Mouse (Mus musculus) liver, embryonic 12.5 days (tissue): Measurements from ENCODE around the gene Clpx. TPM values are rescaled to one million over a fixed set of nuclear protein-coding genes. Genes with fewer than 3 reads are reported as not detected.

Experiments
- ATAC-seq: fragments of 200-750 bp; cut with Nextera tagmentation; 2 replicates; pipeline ENCODE4 v1.8.0; 2017; ENCODE audit warnings: moderate number of reproducible peaks, mild to moderate bottlenecking, moderate library complexity
- H3K27ac ChIP-seq: fragments of 300-500 bp; sonication (generic); 2 replicates; pipeline ENCODE4 v1.5.1; 2016; ENCODE audit warnings: mild to moderate bottlenecking
- H3K27me3 ChIP-seq: fragments of 300-500 bp; sonication (generic); replicated peaks from 2 replicates; pipeline ENCODE4 v1.6.1; 2016; ENCODE audit warnings: mild to moderate bottlenecking, moderate library complexity
- H3K36me3 ChIP-seq: fragments of 300-500 bp; sonication (generic); 2 replicates; pipeline ENCODE4 v1.6.1; 2016; ENCODE audit warnings: mild to moderate bottlenecking, moderate library complexity
- H3K4me1 ChIP-seq: fragments of 300-500 bp; sonication (generic); 2 replicates; pipeline ENCODE4 v1.6.1; 2016
- H3K4me2 ChIP-seq: fragments of 300-500 bp; sonication (generic); 2 replicates; pipeline ENCODE4 v1.6.1; 2016; ENCODE audit warnings: mild to moderate bottlenecking, moderate library complexity
- H3K4me3 ChIP-seq: fragments of 300-500 bp; sonication (generic); 2 replicates; pipeline ENCODE4 v1.5.1; 2016; ENCODE audit warnings: mild to moderate bottlenecking, moderate library complexity
- H3K9ac ChIP-seq: fragments of 300-500 bp; sonication (generic); 2 replicates; pipeline ENCODE4 v1.6.1; 2016; ENCODE audit warnings: mild to moderate bottlenecking, moderate library complexity
- H3K9me3 ChIP-seq: fragments of 300-500 bp; sonication (generic); replicated peaks from 2 replicates; pipeline ENCODE4 v1.6.1; 2016; ENCODE audit warnings: mild to moderate bottlenecking, moderate library complexity
- WGBS: fragments of 180-500 bp; shearing (Covaris S2); methylation state at CpG from one replicate; pipeline ENCODE4 v1.1.7; 2016; ENCODE audit not compliant: insufficient replicate concordance; 5-methylcytosine and 5-hydroxymethylcytosine counted together
- polyA plus RNA-seq: library from polyadenylated mRNA; unstranded; fragments of >200 nt; fragmentation: Nextera tagmentation; extraction: Ambion mirVana; gene quantifications from 2 replicates; pipeline ENCODE4 v1.2.1, GENCODE M21; 2016

Clpx gene
- polyA plus RNA-seq, 1 experiment from 2014 or later = 34.9 TPM

- Histone ChIP-seq H3K9ac (peak overlapping the region; percentile 95), H3K4me2 (peak overlapping the region; percentile 91), H3K27me3 (no peaks in the 10 kb centered on the region), H3K4me3 (peak overlapping the region; percentile 98), H3K9me3 (peaks cover 6% of the 10 kb centered on the region; the same call in 1 of the 2 replicates), H3K36me3 (peaks cover 12% of the 10 kb centered on the region), H3K27ac (peak overlapping the region; percentile 82), H3K4me1 (peaks cover 29% of the 10 kb centered on the region)
- ATAC-seq = peak; percentile 5; the same call in 1 of the 2 replicates
- 1% methylated on average over 9 of the region's 9 CpGs for WGBS
Measured at GRCm38 (mm10) chr9:65293580-65293972, 484 bp upstream of the Clpx start.

- H3K9me3 ChIP-seq = no peaks in the 10 kb centered on the region
- H3K27ac ChIP-seq = peak overlapping the region; percentile 86
- ATAC-seq = peak; percentile 13; the same call in 1 of the 2 replicates
- H3K27me3 ChIP-seq = no peaks in the 10 kb centered on the region
- H3K4me3 ChIP-seq = peak overlapping the region; percentile 98
- 3% methylated on average over 28 of the region's 28 CpGs for WGBS
- peak overlapping the region; percentile 95 for H3K9ac ChIP-seq
- H3K36me3 ChIP-seq = peaks cover 15% of the 10 kb centered on the region
- H3K4me2 ChIP-seq = peak overlapping the region; percentile 91
- peaks cover 29% of the 10 kb centered on the region for H3K4me1 ChIP-seq
Measured at GRCm38 (mm10) chr9:65294716-65295378, 787 bp downstream of the Clpx start.

GRCm38 (mm10) chr9:65297056-65297455 lies 3.0 kb downstream of the Clpx start:
- no peak for ATAC-seq
- no peaks in the 10 kb centered on the region for H3K27me3 ChIP-seq

GRCm38 (mm10) chr9:65298761-65299160 lies 4.7 kb downstream of the Clpx start:
- Histone ChIP-seq H3K4me1 (peaks cover 19% of the 10 kb centered on the region), H3K36me3 (peaks cover 52% of the 10 kb centered on the region), H3K9me3 (no peaks in the 10 kb centered on the region), H3K27ac (no peak overlapping the region), H3K4me2 (no peak overlapping the region), H3K4me3 (no peak overlapping the region), H3K9ac (no peak overlapping the region), H3K27me3 (no peaks in the 10 kb centered on the region)
- ATAC-seq = no peak
- 80% methylated on average over 3 of the region's 3 CpGs for WGBS

More at GRCm38 (mm10) chr9:65297056-65297455, 3.0 kb downstream of the Clpx start:
- H3K4me2 ChIP-seq = no peak overlapping the region
- peaks cover 35% of the 10 kb centered on the region for H3K36me3 ChIP-seq
- no peak overlapping the region for H3K9ac ChIP-seq
- 93% methylated on average over 2 of the region's 2 CpGs for WGBS
- peaks cover 29% of the 10 kb centered on the region for H3K4me1 ChIP-seq
- no peak overlapping the region for H3K4me3 ChIP-seq
- H3K27ac ChIP-seq = no peak overlapping the region
- H3K9me3 ChIP-seq = no peaks in the 10 kb centered on the region

- Histone ChIP-seq H3K36me3 (peaks cover 60% of the 10 kb centered on the region), H3K9ac (no peak overlapping the region), H3K4me3 (no peak overlapping the region), H3K4me2 (no peak overlapping the region), H3K27ac (no peak overlapping the region), H3K9me3 (no peaks in the 10 kb centered on the region), H3K27me3 (no peaks in the 10 kb centered on the region), H3K4me1 (peaks cover 19% of the 10 kb centered on the region)
- WGBS = 88% methylated on average over 7 of the region's 7 CpGs
- ATAC-seq = no peak
Measured at GRCm38 (mm10) chr9:65299650-65300049, 5.6 kb downstream of the Clpx start.

GRCm38 (mm10) chr9:65302327-65302983 lies 8.4 kb downstream of the Clpx start:
- Histone ChIP-seq H3K9me3 (no peaks in the 10 kb centered on the region), H3K4me1 (peaks cover 4% of the 10 kb centered on the region; the same call in 1 of the 2 replicates), H3K4me2 (no peak overlapping the region), H3K36me3 (peaks cover 79% of the 10 kb centered on the region), H3K27ac (no peak overlapping the region), H3K9ac (no peak overlapping the region), H3K4me3 (no peak overlapping the region), H3K27me3 (no peaks in the 10 kb centered on the region)
- no peak for ATAC-seq
- WGBS = 86% methylated on average over 4 of the region's 4 CpGs

GRCm38 (mm10) chr9:65303586-65303985 lies 9.5 kb downstream of the Clpx start:
- H3K4me2 ChIP-seq = no peak overlapping the region
- H3K36me3 ChIP-seq = peaks cover 82% of the 10 kb centered on the region
- WGBS = 99% methylated on average over 4 of the region's 4 CpGs
- no peaks in the 10 kb centered on the region for H3K27me3 ChIP-seq
- ATAC-seq = no peak
- no peaks in the 10 kb centered on the region for H3K9me3 ChIP-seq
- H3K4me3 ChIP-seq = no peak overlapping the region
- H3K27ac ChIP-seq = no peak overlapping the region
- H3K9ac ChIP-seq = no peak overlapping the region
- peaks cover 4% of the 10 kb centered on the region; the same call in 1 of the 2 replicates for H3K4me1 ChIP-seq

GRCm38 (mm10) chr9:65304300-65304699 lies 10.2 kb downstream of the Clpx start:
- H3K4me3 ChIP-seq = no peak overlapping the region
- 85% methylated on average over 4 of the region's 4 CpGs for WGBS
- no peaks in the 10 kb centered on the region for H3K27me3 ChIP-seq
- H3K4me1 ChIP-seq = peaks cover 4% of the 10 kb centered on the region; the same call in 1 of the 2 replicates
- H3K4me2 ChIP-seq = no peak overlapping the region
- no peak overlapping the region for H3K9ac ChIP-seq
- no peaks in the 10 kb centered on the region for H3K9me3 ChIP-seq
- no peak for ATAC-seq
- H3K27ac ChIP-seq = no peak overlapping the region
- H3K36me3 ChIP-seq = peaks cover 88% of the 10 kb centered on the region

- no peak overlapping the region for H3K27ac ChIP-seq
- no peak for ATAC-seq
- 85% methylated on average over 2 of the region's 2 CpGs for WGBS
Measured at GRCm38 (mm10) chr9:65306672-65307071, 12.6 kb downstream of the Clpx start.

GRCm38 (mm10) chr9:65308011-65308410 lies 14.0 kb downstream of the Clpx start:
- Histone ChIP-seq H3K4me3 (no peak overlapping the region), H3K36me3 (peaks cover 81% of the 10 kb centered on the region), H3K27me3 (no peaks in the 10 kb centered on the region), H3K27ac (no peak overlapping the region), H3K9me3 (no peaks in the 10 kb centered on the region), H3K4me1 (no peaks in the 10 kb centered on the region), H3K4me2 (no peak overlapping the region), H3K9ac (no peak overlapping the region)
- ATAC-seq = no peak
- 69% methylated on average over 1 of the region's 1 CpGs for WGBS

More at GRCm38 (mm10) chr9:65306672-65307071, 12.6 kb downstream of the Clpx start:
- Histone ChIP-seq H3K36me3 (peaks cover 81% of the 10 kb centered on the region), H3K4me3 (no peak overlapping the region), H3K4me1 (peaks cover 4% of the 10 kb centered on the region; the same call in 1 of the 2 replicates), H3K27me3 (no peaks in the 10 kb centered on the region), H3K4me2 (no peak overlapping the region), H3K9ac (no peak overlapping the region), H3K9me3 (no peaks in the 10 kb centered on the region)

GRCm38 (mm10) chr9:65312669-65313357 lies 18.8 kb downstream of the Clpx start:
- H3K36me3 ChIP-seq = peaks cover 63% of the 10 kb centered on the region
- peak; percentile 42; the same call in 1 of the 2 replicates for ATAC-seq
- no peak overlapping the region for H3K4me3 ChIP-seq
- H3K27ac ChIP-seq = no peak overlapping the region
- 86% methylated on average over 4 of the region's 4 CpGs for WGBS
- H3K9me3 ChIP-seq = no peaks in the 10 kb centered on the region
- H3K27me3 ChIP-seq = no peaks in the 10 kb centered on the region
- no peaks in the 10 kb centered on the region for H3K4me1 ChIP-seq
- H3K9ac ChIP-seq = no peak overlapping the region
- no peak overlapping the region for H3K4me2 ChIP-seq

GRCm38 (mm10) chr9:65313846-65314245 lies 19.8 kb downstream of the Clpx start:
- 77% methylated on average over 1 of the region's 1 CpGs for WGBS
- Histone ChIP-seq H3K4me2 (no peak overlapping the region), H3K4me3 (no peak overlapping the region), H3K9ac (no peak overlapping the region), H3K9me3 (no peaks in the 10 kb centered on the region), H3K4me1 (no peaks in the 10 kb centered on the region), H3K36me3 (peaks cover 62% of the 10 kb centered on the region), H3K27me3 (no peaks in the 10 kb centered on the region), H3K27ac (no peak overlapping the region)
- ATAC-seq = no peak
